Mouse (Mus musculus): Measurements from ENCODE around the gene Pcsk5.

Pcsk5 gene

DNA sequence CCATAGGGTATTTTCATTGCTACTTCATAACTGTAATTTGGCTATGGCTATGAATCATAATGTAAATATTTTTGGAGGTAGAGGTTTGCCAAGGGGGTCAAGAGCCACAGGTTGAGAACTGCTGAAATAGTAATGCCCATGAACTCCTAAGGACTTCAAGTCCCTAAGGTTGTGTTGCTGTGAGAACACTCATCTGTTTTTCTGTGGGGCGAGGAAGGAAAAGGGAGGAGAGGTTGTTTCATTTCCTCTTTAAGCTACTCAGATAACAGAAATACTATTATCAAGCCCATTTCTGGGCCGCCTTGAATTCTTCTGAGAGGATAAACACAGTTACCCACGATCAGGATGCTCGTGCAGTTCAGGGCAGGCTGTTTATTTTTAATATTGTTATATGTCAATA, 440.6 kb downstream of the Pcsk5 start:
- no peak for DNase-seq (ENCODE audit: low spot score)

- DNase-seq (ENCODE audit: low spot score) = peak; percentile 95
These were observed 443.4 kb downstream of the Pcsk5 start, which contains the start of gene Rfk for GRCm38 (mm10) chr19:17393841-17394591. TSS of gene Rfk (plus strand) at chr19:17394043.

- DNase-seq (ENCODE audit: low spot score) = no peak
These were observed 444.6 kb downstream of the Pcsk5 start for GRCm38 (mm10) chr19:17392866-17393265.

- no peak for DNase-seq (ENCODE audit: low spot score)
These were observed 449.0 kb downstream of the Pcsk5 start for GRCm38 (mm10) chr19:17388404-17388803.

GRCm38 (mm10) chr19:17386424-17386823, 451.0 kb downstream of the Pcsk5 start:
- DNase-seq (ENCODE audit: low spot score) = no peak

DNA sequence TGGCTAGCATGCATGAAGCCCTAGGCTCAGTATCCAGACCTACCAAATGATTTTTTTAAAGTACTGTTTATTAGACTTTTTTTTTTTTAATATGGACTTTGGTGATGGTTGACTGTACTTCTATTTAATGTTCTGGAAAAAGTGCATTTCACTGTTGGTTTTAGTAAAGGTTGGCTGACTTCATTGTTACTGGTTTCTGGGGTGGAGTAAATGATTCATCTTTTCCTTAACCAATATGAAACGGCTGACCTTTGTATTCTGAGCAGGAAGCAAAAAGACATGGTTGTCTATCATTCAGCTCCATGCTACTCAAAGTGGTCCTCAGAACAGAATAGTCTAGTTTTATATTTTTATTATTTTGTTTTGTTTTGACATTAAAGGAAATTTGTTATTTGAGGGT, 452.0 kb downstream of the Pcsk5 start:
- DNase-seq (ENCODE audit: low spot score) = no peak

GRCm38 (mm10) chr19:17385022-17385421, 452.4 kb downstream of the Pcsk5 start:
- no peak for DNase-seq (ENCODE audit: low spot score)

DNA sequence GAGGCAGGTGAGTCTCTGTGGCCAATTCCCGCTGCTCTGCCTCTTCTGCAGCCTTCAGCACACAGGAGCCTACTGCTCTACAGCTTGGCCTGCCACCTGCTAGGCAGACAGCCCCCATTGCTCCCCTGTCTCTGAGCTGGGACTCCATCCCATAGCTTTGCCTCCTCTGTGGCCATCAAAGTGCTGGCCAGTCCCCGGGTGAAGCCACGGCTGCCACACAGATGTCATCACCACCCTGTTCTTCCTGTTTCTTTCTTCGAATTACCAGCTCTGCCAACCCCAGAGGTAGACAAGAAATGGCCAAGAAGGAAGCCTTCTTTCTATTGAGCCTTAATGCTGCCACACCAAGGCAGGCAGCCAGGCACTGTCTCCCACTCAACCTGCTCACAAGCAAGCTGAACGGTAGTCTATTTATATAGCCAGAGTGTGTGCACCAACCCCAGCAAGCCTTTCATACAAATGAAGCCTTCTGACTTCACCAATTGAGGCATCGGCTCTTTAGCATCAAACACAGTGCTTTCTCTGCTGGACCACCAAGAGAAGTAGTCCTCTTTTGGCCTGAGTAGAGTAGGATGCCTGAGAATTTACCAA, 454.5 kb downstream of the Pcsk5 start:
- no peak for DNase-seq (ENCODE audit: low spot score)
